Mouse (Mus musculus): ENCODE results near the gene Plekhm2.

Gene Plekhm2

DNA sequence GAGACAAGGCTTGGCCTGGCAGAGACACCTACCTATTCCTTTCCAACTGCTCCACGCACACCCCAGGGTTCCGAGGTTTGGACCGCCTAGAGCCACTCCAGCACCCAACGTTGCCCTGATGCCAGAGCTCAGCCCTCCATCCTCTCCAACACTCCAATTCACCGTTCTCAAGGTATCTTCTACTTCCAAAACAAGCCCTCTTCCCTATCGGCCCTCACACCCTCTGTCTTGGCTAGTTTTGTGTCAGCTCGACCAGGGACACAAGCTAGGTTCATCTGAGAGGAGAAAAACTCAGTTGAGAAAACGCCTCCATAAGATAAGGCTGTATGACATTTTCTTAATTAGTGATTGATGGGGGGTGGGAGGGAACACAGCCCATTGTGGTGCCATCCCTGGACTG, at the start of gene Plekhm2:
Gene Plekhm2, minus strand, starts transcription at position 101 of the 400 bp plus-strand sequence.
- DNase-seq = no peak

DNA sequence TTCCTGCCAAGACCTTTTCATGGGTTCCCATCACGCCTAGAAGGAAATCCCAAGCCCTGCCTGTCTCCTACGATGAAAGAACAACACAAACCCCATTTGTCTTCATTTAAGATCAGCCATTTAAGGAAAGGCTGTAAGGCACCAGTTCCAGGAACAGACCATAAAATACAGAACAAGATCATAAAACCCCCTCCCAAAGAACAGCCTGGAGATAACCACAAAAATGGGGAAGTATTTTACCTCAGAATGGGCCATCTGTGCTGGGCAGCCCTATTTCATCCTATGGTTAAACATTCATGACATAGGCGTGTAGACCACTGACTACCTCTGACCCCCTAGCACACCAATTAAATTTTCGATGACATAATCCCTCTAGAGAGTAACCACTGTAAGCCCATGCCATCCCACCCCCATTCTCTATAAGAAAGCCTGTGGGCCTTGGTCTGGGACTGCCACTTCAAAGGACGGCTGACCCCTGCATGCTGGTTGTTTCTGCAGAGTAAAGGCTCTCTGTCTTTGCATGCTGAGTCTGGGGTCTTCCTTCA, 49.0 kb upstream of the Plekhm2 start:
- peak; percentile 24 to 28 for DNase-seq

DNA sequence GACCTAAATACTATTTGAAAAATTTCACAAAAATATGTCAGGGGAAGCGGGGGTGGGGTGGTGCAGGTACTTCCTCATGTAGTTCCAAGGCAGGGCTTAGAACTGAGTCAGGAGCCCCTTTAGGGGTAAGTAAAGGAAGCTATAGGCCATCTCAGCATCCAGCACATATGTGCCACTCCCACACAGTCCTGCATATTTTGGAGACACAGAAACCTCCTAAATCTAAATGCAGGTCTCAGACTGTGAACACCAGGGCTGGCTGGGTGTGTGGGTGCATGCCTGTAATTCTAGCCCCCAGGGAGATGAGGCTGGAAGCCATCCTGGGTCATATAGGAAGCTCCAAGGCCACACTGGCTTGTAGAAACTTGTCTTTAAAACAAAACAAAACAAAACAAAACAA, 46.6 kb upstream of the Plekhm2 start:
- DNase-seq = no peak

DNA sequence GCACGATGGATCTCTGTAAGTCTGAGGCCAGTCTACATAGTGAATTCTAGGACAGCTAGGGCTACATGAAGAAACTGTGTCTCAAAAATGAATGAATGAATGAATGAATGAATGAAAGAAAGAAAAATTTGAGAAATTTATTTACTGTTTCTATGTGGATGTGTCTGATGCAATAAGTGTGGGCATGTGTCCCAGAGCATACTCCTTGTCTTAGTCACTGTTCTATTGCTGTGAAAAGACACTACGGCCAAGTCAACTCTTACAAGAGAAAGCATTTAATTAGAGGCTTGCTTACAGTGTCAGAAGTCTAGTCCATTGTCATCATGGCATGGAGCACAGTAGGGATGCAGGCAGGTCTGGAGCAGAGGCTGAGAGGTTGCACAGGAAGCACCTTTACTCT, 44.3 kb upstream of the Plekhm2 start:
- DNase-seq = no peak

DNA sequence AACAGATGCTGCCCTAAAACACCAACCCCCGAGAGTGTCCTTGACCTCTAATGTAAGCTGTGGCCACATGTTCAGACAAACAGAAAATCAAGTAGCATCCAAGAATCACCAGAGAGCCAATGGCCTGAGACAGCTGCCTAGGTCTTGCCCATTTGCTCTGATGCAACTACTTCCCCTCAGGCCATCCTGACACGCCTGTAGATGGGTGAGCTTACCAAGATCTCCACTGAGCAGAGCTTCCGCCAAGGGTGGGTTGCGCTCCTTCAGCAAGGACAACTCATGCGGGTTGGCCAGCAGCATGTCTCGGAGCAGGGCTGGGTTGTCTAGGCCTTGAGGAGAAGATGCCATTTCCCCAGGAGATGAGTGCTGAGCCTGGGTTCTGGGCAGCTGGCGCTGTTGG, 43.3 kb upstream of the Plekhm2 start:
- DNase-seq = no peak

DNA sequence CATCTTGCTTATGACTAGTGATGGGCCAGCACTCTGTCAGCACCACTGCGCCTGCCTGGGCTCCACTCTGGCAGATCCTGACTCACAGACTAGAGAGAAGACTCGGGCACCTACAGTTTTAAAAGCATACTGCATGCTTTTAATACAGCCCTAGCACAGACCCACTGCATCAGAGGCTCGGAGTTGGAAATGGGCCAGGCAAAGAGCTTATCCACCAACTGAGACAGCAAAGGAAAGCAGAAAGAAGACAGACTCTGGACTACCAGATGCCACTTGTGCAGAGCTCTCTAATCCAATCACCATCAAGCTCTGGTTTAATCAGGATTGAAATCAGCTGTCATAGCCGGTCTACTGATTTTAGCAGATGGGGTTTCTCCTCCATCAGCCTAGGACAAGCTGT, 40.6 kb upstream of the Plekhm2 start:
- DNase-seq = no peak

DNA sequence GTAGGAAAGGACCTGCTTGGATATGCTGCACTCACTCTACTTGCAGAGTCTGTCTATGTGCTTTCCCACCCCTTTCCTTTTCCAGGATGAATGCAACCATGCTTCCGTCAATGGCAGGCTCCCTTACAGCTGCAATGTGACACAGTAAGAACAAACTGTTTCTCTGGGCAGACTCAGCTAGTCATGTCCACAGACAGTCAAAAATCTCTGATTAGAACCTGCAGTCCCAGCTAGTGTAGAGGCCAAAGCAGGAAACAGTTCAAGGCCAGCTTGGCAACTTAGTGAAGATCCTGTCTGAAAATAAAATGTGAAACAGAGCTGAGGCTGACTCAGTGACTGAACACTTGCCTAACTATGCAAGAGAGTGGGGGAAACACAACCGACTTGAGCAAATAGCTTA, 39.9 kb upstream of the Plekhm2 start:
- no peak for DNase-seq

DNA sequence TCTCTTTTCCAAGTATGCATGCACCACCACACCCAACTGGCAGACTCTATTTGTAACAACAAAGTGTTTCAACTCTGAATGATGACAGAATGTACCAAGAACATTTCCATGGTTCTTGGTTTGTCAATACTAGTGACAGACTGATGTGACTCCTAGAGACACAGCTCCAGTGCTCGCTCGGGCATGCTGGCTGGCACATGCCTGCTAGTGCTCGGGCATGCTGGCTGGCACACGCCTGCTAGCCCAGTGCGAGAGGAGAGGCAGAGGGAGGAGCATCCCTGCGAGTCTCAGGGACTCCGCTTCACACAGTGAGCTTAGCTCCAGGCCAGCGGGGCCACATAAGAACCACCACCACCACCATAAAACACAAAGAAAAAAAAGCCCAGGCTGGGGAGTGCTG, 30.0 kb upstream of the Plekhm2 start:
- DNase-seq = no peak

DNA sequence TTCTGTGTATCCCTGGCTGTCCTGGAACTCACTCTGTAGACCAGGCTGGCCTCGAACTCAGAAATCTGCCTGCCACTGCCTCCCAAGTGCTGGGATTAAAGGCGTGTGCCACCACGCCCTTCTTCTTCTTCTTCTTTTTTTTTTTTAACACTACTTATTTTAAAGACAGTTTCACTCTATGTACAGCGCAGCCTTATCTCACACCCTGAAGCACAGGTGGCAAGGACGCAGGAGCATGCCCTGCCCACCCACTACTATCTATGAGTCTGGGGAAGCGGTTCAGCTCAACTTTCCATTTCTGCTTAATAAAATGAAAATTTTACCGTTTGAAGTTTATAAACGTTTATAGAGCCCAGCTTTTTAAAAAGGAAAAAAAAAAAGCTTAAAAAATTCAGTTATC, 23.8 kb upstream of the Plekhm2 start:
- DNase-seq = no peak

DNA sequence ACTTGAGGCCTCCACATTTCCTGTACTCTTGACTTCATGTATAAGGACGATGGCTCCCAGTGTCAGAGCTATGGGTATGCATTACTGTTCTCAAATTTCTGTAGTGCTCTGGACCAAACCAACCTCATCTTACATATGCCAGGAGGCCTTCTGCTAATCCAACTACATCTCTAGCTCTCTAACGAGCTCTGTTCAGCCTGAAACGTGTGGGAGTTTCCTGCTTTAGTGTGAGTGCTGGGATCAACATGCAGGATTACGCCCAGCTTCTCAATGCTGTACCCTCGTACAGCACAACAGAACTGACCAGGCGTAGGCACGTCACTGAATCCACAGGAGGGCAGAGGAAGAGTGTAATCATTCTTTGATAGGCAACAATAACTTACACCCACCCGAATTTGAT, 21.8 kb upstream of the Plekhm2 start:
- DNase-seq = no peak

DNA sequence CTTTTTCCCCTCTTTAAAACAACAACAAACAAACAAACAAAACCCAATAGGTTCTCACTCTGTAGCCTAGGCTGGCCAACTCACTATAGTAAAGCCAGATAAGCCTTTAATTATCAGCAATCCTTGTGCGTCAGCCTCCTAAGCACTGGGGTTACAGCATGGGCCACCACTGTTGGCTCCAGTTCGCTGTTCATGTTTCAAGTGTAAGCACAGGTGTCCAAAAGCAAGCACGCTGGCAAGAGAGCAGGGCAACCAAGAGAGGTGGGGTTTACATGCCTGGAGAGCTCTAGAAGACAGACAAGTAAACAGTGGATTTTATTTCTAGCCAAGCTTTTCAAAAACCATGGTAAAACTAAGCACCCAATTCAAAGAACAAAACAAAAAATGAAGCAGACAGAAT, 21.4 kb upstream of the Plekhm2 start:
- DNase-seq = no peak

DNA sequence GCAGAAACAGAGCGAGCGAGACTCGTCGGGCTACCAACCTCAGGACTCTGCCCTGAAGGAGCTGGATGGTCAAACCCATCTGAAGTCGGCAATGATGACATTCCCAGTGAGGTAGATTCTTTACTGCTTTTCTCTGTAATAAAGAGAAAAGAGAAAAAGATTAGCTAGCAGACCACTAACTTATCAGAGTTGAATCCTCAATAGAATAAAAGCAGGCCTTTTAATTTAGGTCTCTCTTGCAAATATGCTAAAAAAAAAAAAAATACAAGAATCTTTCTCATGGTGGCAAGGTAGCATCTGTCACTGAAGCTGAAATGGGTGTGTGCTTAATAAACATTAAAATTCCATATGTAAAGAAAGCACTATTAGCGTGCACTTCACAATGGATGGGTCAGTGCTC, 20.8 kb upstream of the Plekhm2 start, which contains the start of gene Rsc1a1:
Gene Rsc1a1, minus strand, starts transcription at position 101 of the 400 bp plus-strand sequence.
- no peak for DNase-seq

DNA sequence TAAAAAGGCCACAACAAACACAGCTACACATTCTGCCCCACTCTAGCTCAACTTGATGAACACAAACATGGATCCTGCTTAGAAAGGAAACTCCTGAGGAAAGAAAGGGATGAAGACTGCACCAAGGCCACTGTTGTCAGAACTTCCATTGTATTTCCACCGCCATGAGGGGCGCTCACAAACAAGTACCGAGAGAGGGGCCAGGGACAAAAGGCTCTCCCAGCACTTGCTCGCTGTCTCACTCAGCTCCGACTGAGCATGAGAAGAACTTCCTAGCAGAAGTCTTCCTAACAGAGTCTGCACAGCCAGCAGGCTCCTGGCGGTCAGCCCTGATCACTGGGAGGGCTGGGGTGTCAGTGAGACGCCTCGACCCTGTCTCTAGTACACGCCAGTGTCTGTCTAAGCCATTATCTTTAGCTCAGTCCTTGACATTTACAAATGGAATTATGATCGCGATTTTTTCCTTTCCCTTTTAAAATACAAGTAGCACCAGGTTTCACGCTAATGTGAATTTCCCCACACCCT, 18.1 kb upstream of the Plekhm2 start:
- no peak for DNase-seq

DNA sequence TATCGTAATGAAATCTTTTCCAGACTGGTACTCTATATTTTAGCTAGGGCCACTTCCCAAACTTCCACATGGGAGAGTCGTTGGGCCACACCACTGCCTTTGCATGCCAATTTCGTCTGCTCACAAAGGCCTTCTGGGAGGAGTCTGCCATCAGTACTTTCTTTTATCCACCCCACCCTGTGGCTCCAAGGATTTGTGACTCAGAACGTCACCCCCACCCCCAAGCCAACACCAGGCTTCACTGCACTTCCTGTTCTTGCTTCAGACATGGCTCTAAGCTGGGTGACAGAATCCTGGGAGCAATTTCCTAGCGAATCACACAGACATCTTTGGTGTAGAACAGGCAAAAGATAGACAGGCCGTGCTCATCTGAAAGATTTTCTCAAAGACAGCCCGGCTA, 17.1 kb upstream of the Plekhm2 start:
- DNase-seq = no peak

DNA sequence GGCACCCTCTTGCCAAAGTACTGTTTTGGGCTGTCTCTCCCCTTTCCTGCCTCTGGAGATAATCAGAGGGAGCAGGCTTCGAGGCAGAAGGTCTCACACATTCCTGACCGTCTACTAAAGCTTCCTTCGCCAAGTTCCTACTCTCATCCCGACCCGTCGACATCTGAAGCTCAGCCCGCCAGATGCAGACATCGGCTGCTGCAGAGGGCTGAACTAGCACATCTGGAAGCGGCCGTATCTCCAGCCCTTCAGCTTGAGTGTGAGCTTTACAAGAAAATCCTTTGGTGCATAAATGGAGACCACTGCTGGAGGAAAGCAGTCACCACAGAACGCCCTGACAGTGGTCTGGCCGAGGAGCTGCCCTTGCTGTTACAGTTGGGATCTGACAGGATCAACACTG, 16.2 kb upstream of the Plekhm2 start:
- DNase-seq = no peak

DNA sequence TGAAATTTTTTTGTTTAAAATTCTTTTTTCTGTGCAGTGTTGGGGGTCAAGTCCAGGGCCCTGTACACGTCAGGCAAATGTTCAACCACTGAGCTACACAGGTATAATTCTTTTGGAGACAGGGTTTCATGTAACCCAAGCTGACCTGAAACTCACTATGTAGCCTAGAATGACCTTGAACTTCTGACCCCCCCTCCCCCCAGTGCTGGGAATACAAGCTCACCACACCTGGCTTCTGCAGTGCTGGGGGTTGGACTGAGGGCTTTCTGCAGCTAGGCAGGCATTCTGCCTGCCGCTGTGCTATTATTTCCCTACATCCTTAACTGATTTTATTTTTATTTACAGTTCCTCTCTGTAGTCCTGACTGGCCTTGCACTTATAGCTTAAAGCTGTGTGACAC, 14.3 kb upstream of the Plekhm2 start:
- DNase-seq = no peak

DNA sequence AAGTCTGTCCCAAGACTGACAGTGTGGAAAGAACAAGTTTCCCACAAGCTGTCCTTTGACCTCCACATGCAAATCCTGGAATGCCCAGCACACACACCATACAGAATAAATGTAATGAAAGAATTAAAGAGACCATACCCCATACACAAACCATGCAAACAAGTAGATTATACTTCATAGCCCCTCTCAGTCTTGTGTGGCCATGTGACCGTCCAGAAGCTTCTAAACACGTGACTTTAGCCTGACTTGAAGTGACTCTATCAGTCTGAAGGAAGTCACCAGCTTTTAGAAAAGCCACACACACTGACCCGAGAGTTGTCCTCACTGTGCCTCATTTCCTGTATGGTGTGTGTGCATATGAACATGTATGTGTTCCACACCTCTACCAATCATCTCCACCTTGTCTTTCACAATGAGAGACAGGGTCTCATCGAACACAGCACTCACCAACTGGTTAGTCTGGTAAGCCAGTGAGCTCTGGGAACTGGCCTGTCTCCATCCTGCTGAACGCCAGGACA, 11.8 kb upstream of the Plekhm2 start:
- no peak for DNase-seq

DNA sequence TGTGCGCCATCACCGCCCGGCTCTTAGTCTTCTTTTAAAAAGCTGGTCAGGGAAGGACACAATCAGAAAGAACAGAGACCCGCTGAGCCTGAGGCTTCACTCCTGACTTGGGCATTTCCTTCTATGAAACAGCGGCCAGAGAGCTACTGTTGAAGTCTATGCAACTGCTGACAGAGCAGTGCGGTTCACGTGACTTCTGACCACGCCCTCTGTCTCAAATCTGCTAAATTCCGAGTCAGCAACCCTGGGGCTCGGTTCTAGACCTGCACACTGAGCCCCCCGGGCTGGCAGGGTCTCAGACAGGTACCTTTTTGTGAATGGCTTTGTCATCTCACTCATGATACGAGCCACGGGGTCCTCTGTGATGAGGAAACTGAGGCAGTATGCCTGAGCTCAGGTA, 7.6 kb upstream of the Plekhm2 start:
- no peak for DNase-seq

DNA sequence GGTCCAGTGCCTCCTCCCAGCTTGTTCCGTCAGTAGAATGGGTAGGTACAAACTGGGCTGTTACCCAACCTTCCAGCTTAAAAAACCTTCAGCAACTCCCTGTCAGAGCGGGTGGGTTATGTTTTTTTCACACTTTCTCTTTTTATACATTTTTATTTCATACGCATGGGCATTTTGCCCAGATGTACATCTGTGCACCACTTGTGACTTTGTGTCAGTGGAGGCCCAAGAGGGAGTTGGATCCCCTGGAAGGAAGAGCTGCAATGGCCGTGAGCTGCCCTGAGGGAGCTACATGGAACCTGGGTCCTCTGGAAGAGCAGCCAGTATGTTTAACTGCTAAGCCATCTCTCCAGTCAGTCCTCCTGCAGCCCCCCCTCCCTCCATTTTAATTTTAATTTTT, 6.7 kb upstream of the Plekhm2 start:
- DNase-seq = no peak

DNA sequence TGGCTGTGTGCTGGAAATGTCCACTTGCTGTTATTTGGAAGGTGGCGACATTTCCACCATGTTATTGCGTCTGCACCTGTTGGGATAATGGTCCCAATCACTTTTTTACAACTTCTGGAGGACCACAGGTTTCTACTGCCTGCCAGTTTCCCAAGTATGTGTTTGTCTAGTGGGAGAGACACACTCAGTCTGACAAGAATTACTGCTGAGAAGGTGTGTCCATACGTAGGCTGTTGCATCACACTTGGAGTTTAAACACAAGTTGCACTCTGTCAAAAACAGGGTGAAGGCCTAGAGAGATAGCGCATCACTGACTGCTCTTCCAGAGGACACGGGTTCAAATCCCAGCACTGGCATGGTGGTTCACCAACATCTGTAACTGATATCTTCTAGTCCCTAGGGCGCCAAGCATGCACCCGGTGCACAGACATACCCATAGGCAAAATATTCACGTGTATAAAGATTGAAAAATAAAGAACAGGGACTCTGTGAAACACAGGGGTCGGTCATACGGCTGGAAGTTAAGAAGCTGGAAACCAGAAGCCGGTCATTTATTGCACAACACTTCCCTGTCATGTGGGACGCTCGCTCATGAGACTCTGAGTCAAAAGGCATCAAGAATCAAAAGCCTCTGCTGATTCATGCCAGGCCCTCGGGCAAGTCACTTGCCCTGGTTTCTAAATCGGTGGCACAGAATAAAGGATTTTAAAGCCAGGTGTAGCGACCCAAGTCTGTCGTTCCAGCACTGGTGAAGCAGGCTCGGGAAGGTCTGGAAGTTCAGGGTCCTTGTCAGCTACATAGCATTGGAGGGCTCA, 5.4 kb upstream of the Plekhm2 start:
- no peak for DNase-seq

DNA sequence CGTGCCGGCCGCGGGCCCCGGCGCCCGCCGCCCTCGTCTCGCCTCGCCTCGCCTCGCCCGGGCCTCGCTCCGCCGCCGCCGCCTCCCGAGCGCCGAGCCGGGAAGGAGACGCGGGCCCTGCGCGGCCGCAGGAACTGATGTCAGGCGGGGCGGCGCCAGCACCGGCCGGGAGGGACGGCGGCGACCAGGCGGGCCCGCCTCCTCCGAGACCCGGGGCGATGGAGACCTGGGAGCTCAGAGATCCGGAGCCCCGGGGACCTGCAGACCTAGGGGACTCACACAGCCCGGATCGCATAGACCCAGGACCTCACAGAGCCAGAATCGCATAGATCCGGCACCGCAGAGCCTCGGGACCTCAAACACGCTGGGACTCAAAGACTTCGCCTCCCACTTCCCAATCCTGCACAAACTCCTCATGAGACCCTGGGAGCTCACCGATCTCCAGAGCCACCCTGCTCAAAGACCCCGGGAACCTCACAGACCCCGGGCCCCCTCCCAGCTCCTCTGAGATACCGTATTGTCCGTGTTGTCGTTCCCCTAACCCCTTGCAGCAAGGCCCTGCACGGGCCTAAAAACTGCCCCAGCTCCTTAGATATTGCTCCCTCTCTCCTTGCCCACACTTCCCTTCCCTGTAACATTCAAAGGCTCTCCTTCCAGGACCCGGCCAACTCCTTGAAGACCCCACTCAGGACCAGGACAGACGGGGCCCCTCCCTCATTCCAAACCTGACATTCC, 521 bp downstream of the Plekhm2 start:
- DNase-seq = peak; percentile 58 to 61

DNA sequence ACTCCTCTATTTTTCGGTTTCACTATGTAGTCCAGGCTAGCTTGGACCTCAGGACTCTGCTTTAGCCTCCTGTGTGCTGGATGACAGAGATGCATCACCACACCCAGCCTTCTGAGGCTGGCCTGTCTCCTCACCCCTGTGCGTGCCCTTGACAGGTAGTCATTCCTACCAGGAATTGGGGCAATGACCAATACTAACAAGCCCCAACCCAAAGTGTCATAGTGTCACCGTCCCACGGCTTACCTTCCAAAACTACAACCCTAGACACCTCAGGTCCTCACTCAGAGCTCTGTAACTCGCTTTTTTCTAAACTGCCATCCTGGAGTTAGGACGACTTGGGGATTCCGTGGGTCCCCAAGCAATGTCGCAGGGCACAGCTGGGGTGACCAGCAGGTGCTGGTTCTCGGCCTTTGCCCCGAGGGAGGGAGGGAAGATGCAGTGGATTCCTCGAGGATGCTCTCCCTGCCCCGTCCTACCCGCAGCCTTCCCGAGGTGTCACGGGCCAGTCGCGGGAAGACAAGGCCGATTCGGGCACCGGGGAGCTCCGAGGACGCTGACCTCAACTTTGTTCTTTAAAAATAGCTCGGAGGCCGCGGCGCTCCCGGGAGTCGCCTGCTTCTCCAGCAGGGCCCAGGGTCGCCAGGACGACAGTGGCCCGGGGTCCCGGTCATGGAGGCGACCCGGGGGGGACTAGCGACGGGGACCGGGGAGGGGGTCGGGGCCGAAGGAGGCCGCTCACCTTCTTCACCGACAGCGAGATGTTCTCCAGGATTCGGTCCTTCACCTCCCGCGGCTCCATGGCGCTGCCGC, 1.4 kb downstream of the Plekhm2 start:
- peak; percentile 15 to 21 for DNase-seq

DNA sequence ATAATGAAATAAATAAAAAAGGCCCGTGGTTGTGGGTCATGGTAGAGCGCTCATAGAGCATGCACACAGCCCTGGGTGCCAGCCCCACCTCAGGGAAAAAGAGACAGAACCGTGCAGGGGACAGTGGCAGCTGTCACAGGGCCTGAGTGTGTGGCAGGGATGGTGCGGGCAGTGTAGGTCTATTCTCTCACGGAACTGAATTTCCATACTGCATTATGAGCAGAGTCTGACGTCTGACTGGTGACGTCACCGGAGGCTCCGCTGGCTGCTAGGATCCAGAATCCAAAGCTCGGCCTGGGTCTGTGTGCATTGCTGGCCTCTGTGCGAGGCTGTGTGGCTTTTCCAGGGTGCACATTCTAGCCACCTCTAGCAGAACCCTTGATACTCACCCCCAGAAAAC, 3.8 kb downstream of the Plekhm2 start:
- no peak for DNase-seq

Data from B cell, adult 2 months (primary cell).